Mouse (Mus musculus): ENCODE measurements around the gene Ankrd28.

GRCm38 (mm10) chr14:31827221-31827620 is 3.2 kb downstream of the Ankrd28 start:
- TF ChIP-seq CTCF (IDR thresholded peaks at IDR 0.05; ENCODE audit: low read depth), result no peak
- TF ChIP-seq EP300 (IDR thresholded peaks at IDR 0.05; ENCODE audit: low read depth), result no peak

Measured in liver, postnatal 0 days (tissue).